Mouse (Mus musculus) sigmoid colon, adult 10 weeks (tissue): ENCODE results near the gene Scfd2. TPM values are rescaled to one million over a fixed set of nuclear protein-coding genes. Genes with fewer than 3 reads are reported as not detected.

ENCODE experiments used
- polyA plus RNA-seq: library from polyadenylated mRNA; stranded (reverse); fragments of 350-450 nt; fragmentation: Illumina TruSeq; extraction: RNeasy Lipid Tissue Mini Kit (QIAGEN cat#74804); gene quantifications from one replicate; pipeline ENCODE4 v1.2.3, GENCODE M21; 2014; ENCODE audit warnings: low read depth, low replicate concordance

The Scfd2 gene
- polyA plus RNA-seq: 13.7 TPM

GRCm38 (mm10) chr5:74531630-74532280, at the start of gene Scfd2:
Gene Scfd2, minus strand, starts transcription at chr5:74531759.

GRCm38 (mm10) chr5:74535240-74536021, 3.9 kb upstream of the Scfd2 start, which contains the start of gene Fip1l1:
Gene Fip1l1, plus strand, starts transcription at chr5:74535449.

GRCm38 (mm10) chr5:74194841-74195613, 336.5 kb downstream of the Scfd2 start, which contains the start of gene Rasl11b:
Gene Rasl11b, plus strand, starts transcription at chr5:74195286.

Other genes starting within 250 kb of the Scfd2 start
- 79.5 TPM for gene Fip1l1, start 3.7 kb upstream of the Scfd2 start, polyA plus RNA-seq
- gene Lnx1, start 171.2 kb upstream of the Scfd2 start, polyA plus RNA-seq: 8.6 TPM